Mouse (Mus musculus): ENCODE measurements around the gene Rex2.
A peak's percentile ranks its signal among the peaks of the same experiment; 100 is the strongest.
"Not testable (repeated sequence)": the region's sequence is repeated elsewhere in the genome, so short reads cannot be mapped to it uniquely, and the experiment has no call there.

Rex2 gene

GRCm38 (mm10) chr4:147021550-147021949 is at the start of gene Rex2:
Gene Rex2, plus strand, starts transcription at chr4:147021850.
- not testable (repeated sequence) for DNase-seq (ENCODE audit: low read depth, low spot score)

GRCm38 (mm10) chr4:146976581-146976980 is 45.1 kb upstream of the Rex2 start:
- DNase-seq (ENCODE audit: low read depth, low spot score): peak; percentile 80

DNA sequence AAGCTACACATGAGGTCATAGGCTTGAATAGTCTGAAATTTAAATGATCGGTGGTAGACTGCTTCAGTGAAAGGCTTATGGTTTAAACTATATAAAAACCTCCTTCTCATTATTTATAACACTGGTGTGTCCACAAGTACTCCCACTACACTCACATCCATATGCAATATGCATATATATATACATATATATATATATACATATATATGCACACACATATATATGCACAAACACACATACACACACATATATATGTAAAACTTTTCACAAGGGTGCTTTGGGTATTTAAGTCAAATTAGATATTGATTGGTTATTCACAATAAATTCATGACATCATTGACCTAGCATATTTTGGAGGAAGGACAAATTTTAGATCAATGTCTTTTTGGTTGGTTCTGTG is 3.2 kb upstream of the Rex2 start:
- DNase-seq (ENCODE audit: low read depth, low spot score): not testable (repeated sequence)

DNA sequence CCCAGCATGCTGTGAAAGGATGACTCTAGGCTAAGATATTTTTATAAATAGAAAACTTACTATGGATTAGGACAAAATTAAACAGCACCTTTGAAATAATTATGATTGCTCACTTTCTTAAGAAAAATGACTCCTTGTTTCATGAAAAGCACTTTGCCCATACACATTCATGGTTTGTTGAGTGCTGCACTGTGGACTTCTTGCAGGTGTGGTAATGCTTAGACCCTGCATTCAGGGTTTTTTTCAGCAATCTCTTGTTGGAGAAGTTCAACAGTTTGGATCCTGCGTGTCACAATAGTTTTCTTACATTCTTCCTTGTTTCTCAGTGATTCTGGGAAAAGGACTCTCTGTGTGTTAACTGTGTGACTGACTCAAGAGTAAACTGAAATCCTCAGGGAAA is 4.7 kb downstream of the Rex2 start:
- not testable (repeated sequence) for DNase-seq (ENCODE audit: low read depth, low spot score)

- DNase-seq (ENCODE audit: low read depth, low spot score): not testable (repeated sequence)
Measured at GRCm38 (mm10) chr4:147031308-147032036, 9.8 kb downstream of the Rex2 start.

GRCm38 (mm10) chr4:147063768-147064167 is 42.1 kb downstream of the Rex2 start:
- DNase-seq (ENCODE audit: low read depth, low spot score): not testable (repeated sequence)

DNA sequence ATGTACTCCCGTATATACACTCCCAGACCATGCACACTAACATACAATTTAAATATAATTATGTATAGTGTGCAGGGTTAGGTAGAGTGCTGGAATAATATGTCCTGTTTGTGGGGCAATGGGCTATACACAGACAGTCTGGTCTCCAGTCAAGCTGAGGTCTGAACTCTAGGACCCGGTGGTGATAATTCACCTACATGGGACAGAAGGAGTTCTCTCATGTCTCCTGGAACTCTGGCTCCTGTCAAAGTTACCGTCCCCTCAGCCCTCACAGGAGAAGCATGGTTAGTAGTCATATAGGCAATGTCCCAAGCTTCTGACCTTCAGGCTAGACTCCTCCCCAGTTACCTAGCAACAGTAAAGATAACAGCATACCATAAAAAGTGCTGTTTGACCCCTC is 44.2 kb downstream of the Rex2 start:
- DNase-seq (ENCODE audit: low read depth, low spot score): peak; percentile 6

DNA sequence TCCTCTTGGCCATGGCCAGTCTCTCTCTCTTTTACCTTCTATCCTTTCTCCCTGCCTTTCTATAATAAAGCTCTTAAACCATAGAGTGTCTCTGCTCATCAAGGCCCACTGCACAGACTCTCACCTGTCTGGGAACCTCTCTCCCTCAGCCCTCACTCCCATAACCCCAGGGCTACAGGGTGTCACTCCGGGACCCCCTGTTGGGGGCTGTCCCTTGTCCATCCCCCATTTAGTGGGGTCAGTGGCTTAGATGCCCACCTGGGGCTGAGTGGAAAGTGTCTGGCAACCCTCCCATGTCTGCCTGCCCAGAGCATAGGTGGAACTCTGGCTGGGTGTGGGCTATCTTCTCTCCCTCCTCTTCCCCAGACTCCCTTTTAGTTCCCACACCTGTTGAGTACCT is 44.7 kb downstream of the Rex2 start:
- DNase-seq (ENCODE audit: low read depth, low spot score): peak; percentile 2

- not testable (repeated sequence) for DNase-seq (ENCODE audit: low read depth, low spot score)
Measured at GRCm38 (mm10) chr4:147095641-147096040, 74.0 kb downstream of the Rex2 start.

DNA sequence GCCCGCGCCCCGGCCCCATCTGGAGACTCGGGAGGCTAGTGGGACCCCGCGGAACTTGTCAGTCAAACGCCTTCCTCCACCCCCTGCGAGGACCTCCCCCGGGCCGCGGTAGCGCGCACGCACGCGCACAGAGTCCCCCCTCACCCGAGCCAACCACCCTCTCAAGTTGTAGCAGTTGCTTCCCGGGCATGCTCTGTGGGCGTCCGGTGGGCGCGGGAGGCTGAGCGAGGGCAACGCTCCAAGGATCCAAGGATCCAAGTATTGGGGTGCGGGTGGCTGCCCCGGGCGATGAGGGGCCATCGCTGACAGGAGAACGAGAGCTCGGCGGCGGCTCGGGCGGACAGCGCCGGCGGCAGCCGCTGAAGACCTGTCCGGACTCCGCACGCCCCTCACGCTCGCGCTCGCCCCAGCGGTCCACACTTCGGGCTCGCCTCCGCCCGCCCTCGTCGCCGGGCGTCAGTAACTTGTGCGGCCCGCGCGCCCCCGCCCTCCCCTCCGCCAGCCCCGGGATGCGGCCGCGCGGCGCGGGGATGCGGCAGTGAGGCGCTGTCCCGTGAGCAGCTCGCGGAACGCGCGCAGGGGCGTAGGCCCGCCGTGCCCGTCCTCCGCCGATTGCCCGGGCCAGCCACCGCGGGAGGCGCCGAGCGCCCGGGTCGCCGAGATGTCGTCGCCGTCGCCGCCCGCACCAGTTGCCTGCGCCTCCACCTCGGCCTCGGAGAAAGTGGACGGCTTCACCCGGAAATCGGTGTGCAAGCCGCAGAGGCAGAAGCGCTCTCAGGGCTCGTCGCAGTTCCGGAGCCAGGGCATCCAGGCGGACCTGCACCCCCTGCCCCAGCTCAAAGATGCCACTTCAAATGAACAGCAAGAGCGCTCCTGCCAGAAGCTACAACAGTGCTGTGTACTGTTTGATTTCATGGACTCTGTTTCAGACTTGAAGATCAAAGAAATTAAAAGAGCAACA is 80.3 kb downstream of the Rex2 start:
- DNase-seq (ENCODE audit: low read depth, low spot score): peak; percentile 79

DNA sequence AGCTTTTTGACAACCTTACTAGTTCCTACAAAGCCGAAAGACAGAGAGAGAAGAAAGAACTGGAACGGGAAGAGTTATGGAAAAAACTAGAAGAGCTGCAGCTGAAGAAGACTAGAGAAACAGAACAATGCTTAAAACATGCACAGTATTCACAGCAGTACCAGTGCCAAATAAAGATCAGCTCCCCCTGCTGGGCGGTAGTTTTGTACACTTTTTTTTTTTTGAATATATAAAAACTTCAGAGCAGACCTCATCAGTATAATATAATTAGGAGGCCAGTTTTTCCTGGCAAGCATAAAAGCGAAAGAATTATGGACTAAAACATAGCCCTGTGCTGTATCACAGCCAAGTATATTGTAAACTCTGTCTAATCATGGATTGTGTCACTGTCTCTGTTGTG is 82.2 kb downstream of the Rex2 start:
- DNase-seq (ENCODE audit: low read depth, low spot score): not testable (repeated sequence)
